Mouse (Mus musculus) lung, postnatal 36 days (tissue): ENCODE measurements around the gene Tnp1.

Experiments
- DNase-seq: peaks from one replicate; pipeline ENCODE4 v3.0.0; 2022; ENCODE audit warnings: mixed read lengths

The Tnp1 gene

GRCm38 (mm10) chr1:73004890-73005289, 10.8 kb downstream of the Tnp1 start:
- no peak for DNase-seq

- no peak for DNase-seq
These were observed 13.1 kb downstream of the Tnp1 start for GRCm38 (mm10) chr1:73002637-73003036.

- no peak for DNase-seq
These were observed 13.7 kb downstream of the Tnp1 start for GRCm38 (mm10) chr1:73001961-73002360.

GRCm38 (mm10) chr1:72994751-72995528, 20.8 kb downstream of the Tnp1 start:
- no peak for DNase-seq

GRCm38 (mm10) chr1:72992944-72993464, 22.7 kb downstream of the Tnp1 start:
- no peak for DNase-seq

GRCm38 (mm10) chr1:72992209-72992608, 23.5 kb downstream of the Tnp1 start:
- no peak for DNase-seq

- DNase-seq, result no peak
These were observed 26.8 kb downstream of the Tnp1 start for GRCm38 (mm10) chr1:72988904-72989303.

- no peak for DNase-seq
These were observed 29.0 kb downstream of the Tnp1 start for GRCm38 (mm10) chr1:72986715-72987114.

- no peak for DNase-seq
These were observed 36.8 kb downstream of the Tnp1 start for GRCm38 (mm10) chr1:72978956-72979355.

GRCm38 (mm10) chr1:72974226-72974625, 41.5 kb downstream of the Tnp1 start:
- no peak for DNase-seq

- DNase-seq, result no peak
These were observed 45.2 kb downstream of the Tnp1 start for GRCm38 (mm10) chr1:72970461-72970860.

GRCm38 (mm10) chr1:72969113-72969812, 46.4 kb downstream of the Tnp1 start:
- no peak for DNase-seq

GRCm38 (mm10) chr1:72966423-72966822, 49.3 kb downstream of the Tnp1 start:
- DNase-seq, result no peak
